26 mouse cellular contexts compared by ENCODE assay signal in the genomic region with DNA sequence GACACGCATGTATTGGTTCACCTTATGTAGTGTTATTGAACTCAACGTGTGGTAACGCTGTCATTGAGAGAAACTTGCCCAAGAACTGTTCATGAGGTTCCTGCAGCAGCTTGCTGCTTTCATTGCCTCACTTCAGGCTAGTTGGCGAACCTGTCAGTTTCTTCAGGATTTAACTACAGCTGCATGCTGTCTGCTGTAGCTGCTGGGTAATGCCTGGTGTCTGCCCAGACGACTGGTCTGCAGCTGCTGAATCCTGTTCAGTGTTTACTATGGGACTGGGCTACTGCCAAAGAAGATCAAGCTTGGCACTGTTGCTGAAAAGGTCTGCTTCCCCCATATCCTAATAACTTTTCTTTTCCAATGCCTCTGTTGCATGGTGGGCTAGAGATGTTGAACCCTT. TPM values are rescaled to one million over a fixed set of nuclear protein-coding genes. Genes with fewer than 3 reads are reported as not detected.
DNase-seq lines count a peak whose midpoint lies in the region; ATAC-seq and TF ChIP-seq lines count a peak whose summit lies in the region.
"Had no signal": no experiment of that assay in that cellular context is flagged by ENCODE, and none has a peak within 500 bp of the region (broad histone marks: within the 10 kb centered on the region; RNA-seq: fewer than 3 reads in every experiment).

No protein-coding gene starts in this region.

- no peaks in the 10 kb centered on the region for H3K9me3 ChIP-seq in embryonic facial prominence, embryonic 14.5 days (ENCODE audit: control insufficient read depth, low read length)
- no peaks in the 10 kb centered on the region for H3K9me3 ChIP-seq in embryonic facial prominence, embryonic 10.5 days
- no peaks in the 10 kb centered on the region for H3K9me3 ChIP-seq in hindbrain, postnatal 0 days (ENCODE audit: low read length)
- H3K9me3 ChIP-seq in hindbrain, embryonic 16.5 days (ENCODE audit: control insufficient read depth, low read length) = no peaks in the 10 kb centered on the region
- H3K9me3 ChIP-seq in lung, embryonic 15.5 days = no peaks in the 10 kb centered on the region
- H3K9me3 ChIP-seq in midbrain, embryonic 14.5 days (ENCODE audit: control insufficient read depth, low read length) = no peaks in the 10 kb centered on the region
- H3K9me3 ChIP-seq in midbrain, embryonic 11.5 days (ENCODE audit: control insufficient read depth, low read length) = no peaks in the 10 kb centered on the region
- H3K9me3 ChIP-seq: embryonic facial prominence, embryonic 12.5 days; forebrain, embryonic 15.5 days; G1E; heart, embryonic 12.5 days; hindbrain, embryonic 10.5 days had no signal

- DNase-seq in embryonic facial prominence, embryonic 14.5 days (ENCODE audit: low spot score) = peak; percentile 23
- no peak for DNase-seq in embryonic facial prominence, embryonic 10.5 days (ENCODE audit: low spot score)
- DNase-seq in hindbrain, postnatal 0 days (ENCODE audit: low spot score) = peak; percentile 49
- no peak for DNase-seq in lung, adult 18-20 months
- DNase-seq in midbrain, embryonic 14.5 days = peak; percentile 42
- DNase-seq in midbrain, embryonic 11.5 days (ENCODE audit: low spot score, missing footprints) = no peak
- DNase-seq: adrenal gland, adult 8-10 months; adrenal gland, postnatal 36 days; B cell, adult 2 months; cerebellum, adult 11 months; cerebellum, adult 8-10 months; cerebellum, postnatal 14 days; embryo, embryonic 11 days; gastrocnemius, adult 2 months; gastrocnemius, postnatal 25 days had no signal

- H3K4me3 ChIP-seq in embryonic facial prominence, embryonic 14.5 days (ENCODE audit: low read depth, low read length) = no peak overlapping the region
- H3K4me3 ChIP-seq in embryonic facial prominence, embryonic 10.5 days = no peak overlapping the region
- H3K4me3 ChIP-seq in hindbrain, postnatal 0 days (ENCODE audit: low read length) = no peak overlapping the region
- no peak overlapping the region for H3K4me3 ChIP-seq in hindbrain, embryonic 16.5 days (ENCODE audit: low read length)
- no peak overlapping the region for H3K4me3 ChIP-seq in lung, embryonic 15.5 days
- H3K4me3 ChIP-seq in midbrain, embryonic 14.5 days (replicated peaks; ENCODE audit: low read depth, low read length) = no peak overlapping the region
- no peak overlapping the region for H3K4me3 ChIP-seq in midbrain, embryonic 11.5 days (ENCODE audit: low read depth, low read length)
- H3K4me3 ChIP-seq: embryonic facial prominence, embryonic 12.5 days; forebrain, embryonic 15.5 days; gastrocnemius, adult 2 months; heart, embryonic 12.5 days; hindbrain, embryonic 10.5 days had no signal

- no peak overlapping the region for H3K4me2 ChIP-seq in embryonic facial prominence, embryonic 14.5 days (ENCODE audit: low read depth, low read length)
- H3K4me2 ChIP-seq in hindbrain, postnatal 0 days (ENCODE audit: low read depth, low read length) = no peak overlapping the region
- H3K4me2 ChIP-seq in hindbrain, embryonic 16.5 days (ENCODE audit: low read length) = no peak overlapping the region
- no peak overlapping the region for H3K4me2 ChIP-seq in lung, embryonic 15.5 days
- H3K4me2 ChIP-seq in midbrain, embryonic 14.5 days (ENCODE audit: low read length) = no peak overlapping the region
- H3K4me2 ChIP-seq in midbrain, embryonic 11.5 days = no peak overlapping the region
- H3K4me2 ChIP-seq: embryonic facial prominence, embryonic 12.5 days; forebrain, embryonic 15.5 days; heart, embryonic 12.5 days; hindbrain, embryonic 14.5 days had no signal

- no peaks in the 10 kb centered on the region for H3K36me3 ChIP-seq in embryonic facial prominence, embryonic 14.5 days (ENCODE audit: control insufficient read depth, insufficient read depth, low read length)
- H3K36me3 ChIP-seq in embryonic facial prominence, embryonic 10.5 days (replicated peaks) = no peaks in the 10 kb centered on the region
- H3K36me3 ChIP-seq in hindbrain, postnatal 0 days (ENCODE audit: insufficient read depth, low read length) = no peaks in the 10 kb centered on the region
- no peaks in the 10 kb centered on the region for H3K36me3 ChIP-seq in hindbrain, embryonic 16.5 days (ENCODE audit: control insufficient read depth, insufficient read depth, low read length)
- no peaks in the 10 kb centered on the region for H3K36me3 ChIP-seq in lung, embryonic 15.5 days
- H3K36me3 ChIP-seq in midbrain, embryonic 14.5 days (ENCODE audit: control insufficient read depth, insufficient read depth, low read length) = no peaks in the 10 kb centered on the region
- H3K36me3 ChIP-seq in midbrain, embryonic 11.5 days (ENCODE audit: control insufficient read depth, insufficient read depth, low read length) = no peaks in the 10 kb centered on the region
- H3K36me3 ChIP-seq: embryonic facial prominence, embryonic 12.5 days; forebrain, embryonic 15.5 days; G1E; heart, embryonic 12.5 days; hindbrain, embryonic 10.5 days had no signal

- ATAC-seq in embryonic facial prominence, embryonic 14.5 days (ENCODE audit: low read depth) = no peak
- peak; percentile 69 for ATAC-seq in hindbrain, postnatal 0 days
- ATAC-seq in hindbrain, embryonic 16.5 days = no peak
- peak; percentile 57; the same call in 1 of the 2 replicates for ATAC-seq in lung, embryonic 15.5 days (ENCODE audit: borderline replicate concordance, extremely low read depth, low FRiP score, low TSS enrichment)
- ATAC-seq in midbrain, embryonic 14.5 days (ENCODE audit: low FRiP score, low TSS enrichment) = no peak; the same call in 1 of the 2 replicates
- no peak for ATAC-seq in midbrain, embryonic 11.5 days (ENCODE audit: low FRiP score)
- ATAC-seq: CD4-positive, CD25-positive, alpha-beta regulatory T cell, adult 4 months; forebrain, embryonic 15.5 days had no signal

- H3K9ac ChIP-seq in embryonic facial prominence, embryonic 14.5 days (ENCODE audit: low read depth, low read length) = no peak overlapping the region
- no peak overlapping the region for H3K9ac ChIP-seq in hindbrain, postnatal 0 days (replicated peaks; ENCODE audit: low read length)
- H3K9ac ChIP-seq in hindbrain, embryonic 16.5 days (ENCODE audit: low read depth, low read length) = no peak overlapping the region
- no peak overlapping the region for H3K9ac ChIP-seq in lung, embryonic 15.5 days
- no peak overlapping the region for H3K9ac ChIP-seq in midbrain, embryonic 14.5 days (replicated peaks; ENCODE audit: low read length)
- H3K9ac ChIP-seq in midbrain, embryonic 11.5 days (ENCODE audit: low read length) = no peak overlapping the region
- H3K9ac ChIP-seq: embryonic facial prominence, embryonic 12.5 days; forebrain, embryonic 15.5 days; heart, embryonic 12.5 days; hindbrain, embryonic 14.5 days had no signal

- no peaks in the 10 kb centered on the region for H3K4me1 ChIP-seq in embryonic facial prominence, embryonic 14.5 days (ENCODE audit: control insufficient read depth, insufficient read depth, low read length)
- H3K4me1 ChIP-seq in embryonic facial prominence, embryonic 10.5 days = no peaks in the 10 kb centered on the region
- H3K4me1 ChIP-seq in hindbrain, postnatal 0 days (ENCODE audit: insufficient read depth, low read length) = no peaks in the 10 kb centered on the region
- peaks cover 3% of the 10 kb centered on the region; the same call in 1 of the 2 replicates for H3K4me1 ChIP-seq in hindbrain, embryonic 16.5 days (ENCODE audit: control insufficient read depth, insufficient read depth, low read depth, low read length)
- H3K4me1 ChIP-seq in lung, embryonic 15.5 days = no peaks in the 10 kb centered on the region
- H3K4me1 ChIP-seq in midbrain, embryonic 14.5 days (ENCODE audit: control insufficient read depth, insufficient read depth, low read length) = 0 out of 2 replicates have a peak, but pooled peaks cover 3% of the 10 kb centered on the region
- H3K4me1 ChIP-seq in midbrain, embryonic 11.5 days (ENCODE audit: control insufficient read depth, insufficient read depth, low read length) = no peaks in the 10 kb centered on the region
- H3K4me1 ChIP-seq: embryonic facial prominence, embryonic 12.5 days; forebrain, embryonic 15.5 days; heart, embryonic 12.5 days; hindbrain, embryonic 10.5 days had no signal

- H3K27ac ChIP-seq in embryonic facial prominence, embryonic 14.5 days (replicated peaks; ENCODE audit: low read depth, low read length) = no peak overlapping the region
- no peak overlapping the region for H3K27ac ChIP-seq in embryonic facial prominence, embryonic 10.5 days (replicated peaks)
- H3K27ac ChIP-seq in hindbrain, postnatal 0 days = no peak overlapping the region
- no peak overlapping the region for H3K27ac ChIP-seq in hindbrain, embryonic 16.5 days (ENCODE audit: low read depth, low read length)
- H3K27ac ChIP-seq in lung, embryonic 15.5 days = no peak overlapping the region
- no peak overlapping the region for H3K27ac ChIP-seq in midbrain, embryonic 14.5 days (replicated peaks; ENCODE audit: low read depth, low read length)
- no peak overlapping the region for H3K27ac ChIP-seq in midbrain, embryonic 11.5 days (ENCODE audit: low read depth, low read length)
- H3K27ac ChIP-seq: embryonic facial prominence, embryonic 12.5 days; forebrain, embryonic 15.5 days; gastrocnemius, adult 2 months; hindbrain, embryonic 10.5 days; hindbrain, embryonic 14.5 days had no signal

- H3K27me3 ChIP-seq in embryonic facial prominence, embryonic 14.5 days (replicated peaks; ENCODE audit: control insufficient read depth, insufficient read depth, low read length) = no peaks in the 10 kb centered on the region
- H3K27me3 ChIP-seq in embryonic facial prominence, embryonic 10.5 days (replicated peaks; ENCODE audit: low read depth, poor library complexity, severe bottlenecking) = no peaks in the 10 kb centered on the region
- H3K27me3 ChIP-seq in hindbrain, postnatal 0 days (ENCODE audit: insufficient read depth, low read length) = no peaks in the 10 kb centered on the region
- H3K27me3 ChIP-seq in hindbrain, embryonic 16.5 days (replicated peaks; ENCODE audit: control insufficient read depth, insufficient read depth, low read length) = no peaks in the 10 kb centered on the region
- no peaks in the 10 kb centered on the region for H3K27me3 ChIP-seq in lung, embryonic 15.5 days
- H3K27me3 ChIP-seq in midbrain, embryonic 14.5 days (ENCODE audit: control insufficient read depth, insufficient read depth, low read length) = no peaks in the 10 kb centered on the region
- H3K27me3 ChIP-seq in midbrain, embryonic 11.5 days (ENCODE audit: control insufficient read depth, insufficient read depth, low read length) = no peaks in the 10 kb centered on the region
- H3K27me3 ChIP-seq: embryonic facial prominence, embryonic 12.5 days; forebrain, embryonic 15.5 days; heart, embryonic 12.5 days had no signal

- no peak for TF ChIP-seq CTCF in hindbrain, postnatal 0 days (IDR thresholded peaks at IDR 0.05; ENCODE audit: low read depth)

- WGBS in embryonic facial prominence, embryonic 14.5 days = 63% methylated on average over 5 of the region's 5 CpGs
- WGBS in embryonic facial prominence, embryonic 10.5 days = 77% methylated on average over 5 of the region's 5 CpGs
- WGBS in hindbrain, postnatal 0 days = 49% methylated on average over 5 of the region's 5 CpGs
- WGBS in hindbrain, embryonic 16.5 days = 66% methylated on average over 5 of the region's 5 CpGs
- 38% methylated on average over 5 of the region's 5 CpGs for WGBS in lung, embryonic 15.5 days
- WGBS in midbrain, embryonic 14.5 days = 64% methylated on average over 5 of the region's 5 CpGs
- 67% methylated on average over 5 of the region's 5 CpGs for WGBS in midbrain, embryonic 11.5 days

RNA-seq across cellular contexts. Expression of a gene that starts 23.1 kb away (rescaled TPM):
- 3.2 and 4.5 TPM in 2 replicates for polyA plus RNA-seq in embryonic facial prominence, embryonic 14.5 days (2014; fragmentation: Nextera tagmentation; extraction: Ambion mirVana)
- 0.39 and 0.95 TPM in 2 replicates for polyA plus RNA-seq in embryonic facial prominence, embryonic 10.5 days (2016; fragmentation: Nextera tagmentation; extraction: Ambion mirVana)
- 41.4 and 57.6 TPM in 2 replicates for total RNA-seq in hindbrain, postnatal 0 days (2014; rRNA removed)
- 25.9 and 27.5 TPM in 2 replicates for polyA plus RNA-seq in hindbrain, postnatal 0 days (2015; fragmentation: Nextera tagmentation; extraction: Ambion mirVana)
- polyA plus RNA-seq in hindbrain, embryonic 16.5 days (2015; fragmentation: Nextera tagmentation; extraction: Ambion mirVana) = 38.8 and 42.3 TPM in 2 replicates
- 0.22 and 0.26 TPM in 2 replicates for polyA plus RNA-seq in lung, embryonic 15.5 days (2015; fragmentation: Nextera tagmentation; extraction: Ambion mirVana)
- polyA plus RNA-seq in midbrain, embryonic 14.5 days (2014; fragmentation: Nextera tagmentation; extraction: Ambion mirVana) = 18.1 and 18.7 TPM in 2 replicates
- polyA plus RNA-seq in midbrain, embryonic 11.5 days (2014; fragmentation: Nextera tagmentation; extraction: Ambion mirVana) = 1.5 and 2.2 TPM in 2 replicates
- total RNA-seq: common myeloid progenitor, adult 5-6 weeks; gastrocnemius, adult 2 months; granulocyte monocyte progenitor cell, adult 5-6 weeks had no signal
- polyA plus RNA-seq: CD4-positive, CD25-positive, alpha-beta regulatory T cell, adult 4 months; G1E had no signal

Comparison
In these comparisons a context has a peak if more than half of its experiments do, and no peak if none do; other contexts are left out.
1. ATAC-seq: peak in hindbrain, postnatal 0 days (single experiment) and lung, embryonic 15.5 days (single experiment); none in embryonic facial prominence, embryonic 14.5 days (single experiment), hindbrain, embryonic 16.5 days (single experiment), midbrain, embryonic 14.5 days (single experiment) and midbrain, embryonic 11.5 days (single experiment).
2. DNase-seq: peak in embryonic facial prominence, embryonic 14.5 days (single experiment), hindbrain, postnatal 0 days (single experiment) and midbrain, embryonic 14.5 days (single experiment); none in embryonic facial prominence, embryonic 10.5 days (single experiment), lung, adult 18-20 months (0 of 2) and midbrain, embryonic 11.5 days (single experiment).